Mouse (Mus musculus): ENCODE data around the gene Ntng1.

GRCm38 (mm10) chr3:110133150-110133549 lies 10.7 kb downstream of the Ntng1 start:
- TF ChIP-seq CTCF (conservative IDR thresholded peaks at IDR 0.05; ENCODE audit: low read length) (no peak), POU5F1 (IDR thresholded peaks at IDR 0.05; ENCODE audit: borderline replicate concordance, low read length) (no peak), NANOG (IDR thresholded peaks at IDR 0.05; ENCODE audit: borderline replicate concordance, low read length) (no peak)

Data from E14TG2a.4 (cell line).